Mouse (Mus musculus) liver, adult 2 months (tissue): ENCODE measurements around the gene Chodl.

ENCODE experiments used
- CTCF ChIP-seq: fragments of 200-500 bp; IDR thresholded peaks from 2 replicates; pipeline ENCODE4 v1.5.1; 2011; ENCODE audit warnings: low read depth, low read length, control low read depth
- POLR2A ChIP-seq: fragments of 200-500 bp; IDR thresholded peaks from 2 replicates; pipeline ENCODE4 v1.6.1; 2011; ENCODE audit warnings: low read length, control low read depth; ENCODE audit not compliant: insufficient read depth; ENCODE audit errors: extremely low read depth

GRCm38 (mm10) chr16:78950359-78950758, 19.6 kb downstream of the Chodl start:
- TF ChIP-seq POLR2A, result no peak
- no peak for TF ChIP-seq CTCF
